In the genomic region with DNA sequence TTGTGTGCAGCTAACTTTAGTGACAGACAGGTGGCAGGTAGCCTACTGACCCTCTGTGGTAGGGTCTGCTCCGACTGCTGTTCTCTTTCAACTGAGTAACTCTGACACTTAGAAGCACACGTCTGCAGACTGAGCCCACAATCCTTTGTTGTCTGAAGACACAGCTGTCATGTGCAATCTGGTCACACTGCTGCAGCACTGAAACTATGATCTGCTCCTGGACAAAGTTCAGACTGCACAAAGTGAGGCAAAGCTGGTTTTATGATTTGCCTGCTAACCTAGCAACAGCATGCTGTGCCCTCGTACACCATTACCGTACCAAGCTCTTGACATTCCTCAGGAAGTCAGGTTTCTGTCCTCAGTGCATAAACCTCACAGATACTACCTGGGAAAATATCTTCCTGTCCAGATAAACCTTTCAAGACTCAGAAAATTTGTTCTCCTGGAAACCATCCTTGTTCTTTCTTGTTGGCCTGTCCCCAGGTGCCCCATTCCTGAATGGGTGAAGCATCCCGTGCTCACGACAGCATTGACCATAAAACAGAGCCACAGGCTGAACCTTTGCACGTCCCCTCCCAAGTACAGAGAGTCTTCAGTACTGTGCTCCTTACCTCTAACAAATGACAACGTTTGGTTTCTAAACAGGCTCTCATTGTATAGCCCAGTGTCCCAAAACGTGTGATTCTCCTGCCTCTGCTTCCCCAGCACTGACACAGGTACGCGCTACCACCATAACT, we compare ENCODE assay signal across 24 mouse cellular contexts. TPM values are rescaled to one million over a fixed set of nuclear protein-coding genes. Genes with fewer than 3 reads are reported as not detected.
DNase-seq lines count a peak whose midpoint lies in the region; ATAC-seq and TF ChIP-seq lines count a peak whose summit lies in the region.
"Had no signal": no experiment of that assay in that cellular context is flagged by ENCODE, and none has a peak within 500 bp of the region (broad histone marks: within the 10 kb centered on the region; RNA-seq: fewer than 3 reads in every experiment).

No protein-coding gene starts in this region.

- no peak for TF ChIP-seq CTCF in kidney, adult 2 months (conservative IDR thresholded peaks at IDR 0.05; ENCODE audit: insufficient read depth, insufficient read length, low read depth, low read length)
- TF ChIP-seq CTCF in kidney, postnatal 0 days (IDR thresholded peaks at IDR 0.05; ENCODE audit: low read depth): no peak
- no peak for TF ChIP-seq CTCF in thymus, adult 2 months (IDR thresholded peaks at IDR 0.05; ENCODE audit: borderline replicate concordance, control insufficient read depth, extremely low read depth, insufficient read depth, low read length, poor library complexity)

- H3K9me3 ChIP-seq in kidney, postnatal 0 days (replicated peaks; ENCODE audit: low read length): no peaks in the 10 kb centered on the region
- H3K9me3 ChIP-seq in intestine, embryonic 16.5 days (ENCODE audit: control insufficient read depth, low read length): no peaks in the 10 kb centered on the region
- H3K9me3 ChIP-seq: embryonic facial prominence, embryonic 13.5 days; embryonic facial prominence, embryonic 15.5 days; forebrain, embryonic 10.5 days had no signal

- 69% methylated on average over 11 of the region's 11 CpGs for WGBS in kidney, adult 2 months
- 86% methylated on average over 11 of the region's 11 CpGs for WGBS in kidney, postnatal 0 days
- 77% methylated on average over 11 of the region's 11 CpGs for WGBS in intestine, embryonic 16.5 days
- WGBS in thymus, adult 2 months: 94% methylated on average over 11 of the region's 11 CpGs

- H3K36me3 ChIP-seq in kidney, adult 2 months (ENCODE audit: control insufficient read depth, insufficient read depth, low read length): peaks cover 9% of the 10 kb centered on the region; the same call in 1 of the 2 replicates
- peaks cover 48% of the 10 kb centered on the region for H3K36me3 ChIP-seq in kidney, postnatal 0 days (ENCODE audit: insufficient read depth, low read length)
- peaks cover 12% of the 10 kb centered on the region for H3K36me3 ChIP-seq in intestine, embryonic 16.5 days (ENCODE audit: control insufficient read depth, insufficient read depth, low read length)
- peaks cover 44% of the 10 kb centered on the region for H3K36me3 ChIP-seq in thymus, adult 2 months (ENCODE audit: control insufficient read depth, insufficient read depth, low read length)

- no peak overlapping the region for H3K4me2 ChIP-seq in kidney, postnatal 0 days (ENCODE audit: low read length)
- no peak overlapping the region for H3K4me2 ChIP-seq in intestine, embryonic 16.5 days (ENCODE audit: low read depth, low read length)
- H3K4me2 ChIP-seq: embryonic facial prominence, embryonic 13.5 days; embryonic facial prominence, embryonic 15.5 days had no signal

- no peak for TF ChIP-seq POLR2A in kidney, adult 2 months (IDR thresholded peaks at IDR 0.05; ENCODE audit: low read depth, low read length)
- no peak for TF ChIP-seq POLR2A in thymus, adult 2 months (IDR thresholded peaks at IDR 0.05; ENCODE audit: control insufficient read depth, extremely low read depth, insufficient read depth, low read length, poor library complexity)

- H3K4me3 ChIP-seq in kidney, adult 2 months (ENCODE audit: insufficient read depth, low read depth, low read length): no peak overlapping the region
- no peak overlapping the region for H3K4me3 ChIP-seq in kidney, postnatal 0 days (replicated peaks; ENCODE audit: low read depth, low read length)
- no peak overlapping the region for H3K4me3 ChIP-seq in intestine, embryonic 16.5 days (ENCODE audit: low read length)
- no peak overlapping the region for H3K4me3 ChIP-seq in thymus, adult 2 months (ENCODE audit: control insufficient read depth, insufficient read depth, low read length)
- H3K4me3 ChIP-seq: embryonic facial prominence, embryonic 13.5 days; embryonic facial prominence, embryonic 15.5 days; erythroblast, embryonic 14.5 days; forebrain, embryonic 10.5 days had no signal

- peaks cover 13% of the 10 kb centered on the region; the same call in 1 of the 2 replicates for H3K4me1 ChIP-seq in kidney, adult 2 months (ENCODE audit: control insufficient read depth, insufficient read depth, low read length)
- no peaks in the 10 kb centered on the region for H3K4me1 ChIP-seq in kidney, postnatal 0 days (replicated peaks; ENCODE audit: insufficient read depth, low read length)
- no peaks in the 10 kb centered on the region for H3K4me1 ChIP-seq in intestine, embryonic 16.5 days (ENCODE audit: control insufficient read depth, insufficient read depth, low read length)
- H3K4me1 ChIP-seq in thymus, adult 2 months (replicated peaks; ENCODE audit: control insufficient read depth, insufficient read depth, low read length): no peaks in the 10 kb centered on the region
- H3K4me1 ChIP-seq: embryonic facial prominence, embryonic 13.5 days; embryonic facial prominence, embryonic 15.5 days; forebrain, embryonic 10.5 days had no signal

- 0 out of 2 replicates have a peak, but pooled peaks have one; percentile 21 for ATAC-seq in kidney, postnatal 0 days (replicated peaks; ENCODE audit: low FRiP score, low read depth)
- ATAC-seq in intestine, embryonic 16.5 days: peak; percentile 91
- ATAC-seq: forebrain, embryonic 14.5 days; forebrain, embryonic 16.5 days had no signal

- no peaks in the 10 kb centered on the region for H3K27me3 ChIP-seq in kidney, adult 2 months (replicated peaks; ENCODE audit: control insufficient read depth, insufficient read depth, low read length)
- H3K27me3 ChIP-seq in kidney, postnatal 0 days (ENCODE audit: insufficient read depth, low read length): no peaks in the 10 kb centered on the region
- H3K27me3 ChIP-seq in intestine, embryonic 16.5 days (replicated peaks; ENCODE audit: control insufficient read depth, insufficient read depth, low read length): no peaks in the 10 kb centered on the region
- no peaks in the 10 kb centered on the region for H3K27me3 ChIP-seq in thymus, adult 2 months (ENCODE audit: control insufficient read depth, insufficient read depth, low read length)
- H3K27me3 ChIP-seq: embryonic facial prominence, embryonic 13.5 days; embryonic facial prominence, embryonic 15.5 days had no signal

- no peak overlapping the region for H3K9ac ChIP-seq in kidney, postnatal 0 days (ENCODE audit: low read depth, low read length)
- H3K9ac ChIP-seq in intestine, embryonic 16.5 days (ENCODE audit: low read depth, low read length): no peak overlapping the region
- H3K9ac ChIP-seq: embryonic facial prominence, embryonic 15.5 days had no signal

- peak overlapping the region; percentile 77 for H3K27ac ChIP-seq in kidney, adult 2 months (ENCODE audit: insufficient read depth, low read depth, low read length)
- no peak overlapping the region; the same call in 1 of the 2 replicates for H3K27ac ChIP-seq in kidney, postnatal 0 days
- peak overlapping the region; percentile 84 for H3K27ac ChIP-seq in intestine, embryonic 16.5 days (ENCODE audit: low read length)
- H3K27ac ChIP-seq in thymus, adult 2 months (ENCODE audit: control insufficient read depth, insufficient read depth, low read length): no peak overlapping the region
- H3K27ac ChIP-seq: embryonic facial prominence, embryonic 13.5 days; embryonic facial prominence, embryonic 15.5 days; forebrain, embryonic 10.5 days had no signal

- peak; percentile 74 for DNase-seq in kidney, adult 2 months
- DNase-seq in kidney, postnatal 14 days: no peak
- DNase-seq in kidney, postnatal 0 days (ENCODE audit: low spot score): no peak
- no peak for DNase-seq in kidney, adult 18-20 months
- DNase-seq in yolk sac, embryonic 10.5 days (ENCODE audit: low spot score): peak; percentile 48
- no peak for DNase-seq in thymus, adult 2 months
- DNase-seq in ovary, postnatal 10 days (ENCODE audit: low spot score): no peak
- DNase-seq: adrenal gland, adult 2 months; adrenal gland, postnatal 10 days; adrenal gland, postnatal 25 days; cerebellum, adult 11 months; cerebellum, adult 18-20 months; cerebellum, adult 8-10 months; cerebellum, adult 9-11 months; cerebellum, postnatal 14 days; cerebellum, postnatal 36 days; embryo, embryonic 11 days had no signal

RNA-seq across cellular contexts. Expression of a gene that starts 6.4 kb away (rescaled TPM):
- 541 and 684 TPM in 2 replicates for polyA plus RNA-seq in kidney, adult 2 months (2012; rRNA removed)
- polyA plus RNA-seq in kidney, postnatal 0 days (2015; fragmentation: Nextera tagmentation; extraction: Ambion mirVana): 309 and 315 TPM in 2 replicates
- 314 and 329 TPM in 2 replicates for polyA plus RNA-seq in intestine, embryonic 16.5 days (2015; fragmentation: Nextera tagmentation; extraction: Ambion mirVana)
- polyA plus RNA-seq in thymus, adult 2 months (2012; rRNA removed): 432 and 529 TPM in 2 replicates

RNA-seq across cellular contexts. Expression of a gene that starts 18.8 kb away (rescaled TPM):
- polyA plus RNA-seq in kidney, adult 2 months (2012; rRNA removed): 5.5 and 5.7 TPM in 2 replicates
- 28.6 and 31.4 TPM in 2 replicates for polyA plus RNA-seq in kidney, postnatal 0 days (2015; fragmentation: Nextera tagmentation; extraction: Ambion mirVana)
- 20.6 and 22.0 TPM in 2 replicates for polyA plus RNA-seq in intestine, embryonic 16.5 days (2015; fragmentation: Nextera tagmentation; extraction: Ambion mirVana)
- 3.4 and 3.7 TPM in 2 replicates for polyA plus RNA-seq in thymus, adult 2 months (2012; rRNA removed)

Comparison
In these comparisons a context has a peak if more than half of its experiments do, and no peak if none do; other contexts are left out.
1. DNase-seq: peak in kidney, adult 2 months (single experiment) and yolk sac, embryonic 10.5 days (single experiment); none in kidney, postnatal 14 days (single experiment), kidney, postnatal 0 days (single experiment), kidney, adult 18-20 months (single experiment), thymus, adult 2 months (single experiment) and ovary, postnatal 10 days (single experiment).
2. H3K27ac ChIP-seq: peak in kidney, adult 2 months (single experiment) and intestine, embryonic 16.5 days (single experiment); none in kidney, postnatal 0 days (single experiment) and thymus, adult 2 months (single experiment).